Mouse (Mus musculus): ENCODE measurements around the gene Atg14. TPM values are rescaled to one million over a fixed set of nuclear protein-coding genes. Genes with fewer than 3 reads are reported as not detected.
A peak's percentile ranks its signal among the peaks of the same experiment; 100 is the strongest.

Atg14 gene
- polyA plus RNA-seq, 1 experiment from 2014 or later: 13.4 TPM

- H3K9me3 ChIP-seq: no peaks in the 10 kb centered on the region
- H3K27me3 ChIP-seq: no peaks in the 10 kb centered on the region
- no peak overlapping the region for H3K27ac ChIP-seq
- no peaks in the 10 kb centered on the region for H3K36me3 ChIP-seq
- ATAC-seq (ENCODE audit: borderline replicate concordance, extremely low read depth, low FRiP score, low TSS enrichment): no peak
- no peaks in the 10 kb centered on the region for H3K4me1 ChIP-seq
- H3K4me3 ChIP-seq: no peak overlapping the region
- WGBS: 68% methylated on average over 11 of the region's 11 CpGs
- no peak overlapping the region for H3K4me2 ChIP-seq
- H3K9ac ChIP-seq: no peak overlapping the region
Measured at GRCm38 (mm10) chr14:47574721-47575120, 4.3 kb upstream of the Atg14 start.

DNA sequence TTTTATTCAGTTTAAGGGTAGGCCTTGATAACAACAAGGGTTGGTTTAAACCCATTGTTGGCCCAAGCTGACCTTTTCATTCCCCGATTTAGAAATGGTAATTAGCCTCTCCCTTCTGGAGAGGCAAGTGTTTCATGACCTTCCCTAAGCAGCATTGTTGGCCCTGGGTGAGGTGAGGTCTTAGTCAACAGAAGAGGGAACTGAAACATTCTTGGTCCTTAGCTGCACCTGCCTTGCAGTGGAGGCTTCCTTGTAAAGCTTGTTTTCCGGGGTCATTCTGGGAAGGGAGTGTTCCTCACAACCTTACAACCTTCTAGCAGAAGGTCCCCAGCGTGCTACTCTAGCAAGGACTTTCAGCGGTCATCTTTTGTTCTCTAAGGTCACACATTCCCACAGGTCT lies 2.3 kb upstream of the Atg14 start:
- no peak for ATAC-seq (ENCODE audit: borderline replicate concordance, extremely low read depth, low FRiP score, low TSS enrichment)
- WGBS: 79% methylated on average over 4 of the region's 4 CpGs
- no peak overlapping the region for H3K27ac ChIP-seq
- H3K9me3 ChIP-seq: no peaks in the 10 kb centered on the region
- H3K4me3 ChIP-seq: no peak overlapping the region
- H3K36me3 ChIP-seq: no peaks in the 10 kb centered on the region
- no peak overlapping the region for H3K9ac ChIP-seq
- H3K4me2 ChIP-seq: no peak overlapping the region
- H3K4me1 ChIP-seq: no peaks in the 10 kb centered on the region
- no peaks in the 10 kb centered on the region for H3K27me3 ChIP-seq

- Histone ChIP-seq H3K4me1 (peaks cover 5% of the 10 kb centered on the region; the same call in 1 of the 2 replicates), H3K27me3 (no peaks in the 10 kb centered on the region), H3K9ac (peak overlapping the region; percentile 46), H3K9me3 (no peaks in the 10 kb centered on the region), H3K36me3 (no peaks in the 10 kb centered on the region), H3K4me3 (peak overlapping the region; percentile 78), H3K4me2 (peak overlapping the region; percentile 66), H3K27ac (no peak overlapping the region)
- ATAC-seq (ENCODE audit: borderline replicate concordance, extremely low read depth, low FRiP score, low TSS enrichment): peak; percentile 99
- WGBS: 0% methylated on average over 46 of the region's 46 CpGs
Measured at GRCm38 (mm10) chr14:47567962-47568652, 2.3 kb downstream of the Atg14 start.

DNA sequence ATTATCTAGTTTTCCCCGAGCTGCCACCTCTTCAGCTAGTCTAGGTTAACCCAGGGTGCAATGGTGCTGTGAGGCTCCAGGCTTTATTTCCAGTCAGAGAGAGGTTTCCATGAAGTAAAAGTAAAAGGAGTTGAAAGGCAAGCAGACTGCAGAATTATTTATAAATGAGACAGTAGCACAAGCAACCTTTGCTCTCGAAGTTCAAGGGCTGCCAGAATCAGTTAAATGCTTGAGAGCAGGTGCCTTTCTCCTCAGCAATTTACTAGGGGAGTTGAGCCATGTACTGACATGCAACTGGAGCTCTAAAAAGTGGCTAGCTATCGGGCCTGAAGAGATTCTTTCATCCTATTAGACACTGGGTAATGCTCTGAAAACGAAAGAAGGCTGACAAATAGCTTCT lies 7.3 kb downstream of the Atg14 start:
- no peaks in the 10 kb centered on the region for H3K27me3 ChIP-seq
- peaks cover 5% of the 10 kb centered on the region; the same call in 1 of the 2 replicates for H3K4me1 ChIP-seq
- no peaks in the 10 kb centered on the region for H3K9me3 ChIP-seq
- no peak for ATAC-seq (ENCODE audit: borderline replicate concordance, extremely low read depth, low FRiP score, low TSS enrichment)
- no peak overlapping the region for H3K9ac ChIP-seq
- 85% methylated on average over 4 of the region's 4 CpGs for WGBS
- H3K4me2 ChIP-seq: no peak overlapping the region
- peaks cover 4% of the 10 kb centered on the region; the same call in 1 of the 2 replicates for H3K36me3 ChIP-seq
- H3K4me3 ChIP-seq: no peak overlapping the region
- no peak overlapping the region for H3K27ac ChIP-seq

GRCm38 (mm10) chr14:47562530-47562929 lies 7.9 kb downstream of the Atg14 start:
- WGBS: 97% methylated on average over 1 of the region's 1 CpGs
- no peak overlapping the region for H3K4me3 ChIP-seq
- no peak for ATAC-seq (ENCODE audit: borderline replicate concordance, extremely low read depth, low FRiP score, low TSS enrichment)

DNA sequence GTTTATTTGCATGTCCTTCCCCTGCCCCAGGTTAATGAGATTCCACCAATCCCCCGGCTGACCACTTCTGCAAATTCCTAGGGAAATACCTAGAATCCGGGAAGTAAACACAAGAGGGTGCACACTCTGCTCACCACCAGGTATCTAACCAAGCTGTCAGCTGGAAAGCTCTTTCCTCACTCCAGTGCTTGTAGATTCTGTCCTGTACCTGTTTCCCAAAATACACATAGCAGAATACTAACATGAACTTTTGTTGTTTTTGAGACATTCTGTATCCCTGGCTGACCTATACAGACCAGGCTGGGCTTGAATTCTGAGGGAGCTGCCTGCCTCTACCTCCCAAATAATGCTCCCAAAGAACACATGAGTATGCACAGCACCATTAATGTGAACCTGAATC lies 9.7 kb downstream of the Atg14 start:
- H3K36me3 ChIP-seq: peaks cover 4% of the 10 kb centered on the region
- no peak overlapping the region for H3K4me3 ChIP-seq
- WGBS: 81% methylated on average over 2 of the region's 2 CpGs
- no peaks in the 10 kb centered on the region for H3K27me3 ChIP-seq
- H3K4me1 ChIP-seq: no peaks in the 10 kb centered on the region
- no peak for ATAC-seq (ENCODE audit: borderline replicate concordance, extremely low read depth, low FRiP score, low TSS enrichment)
- no peak overlapping the region for H3K27ac ChIP-seq
- no peak overlapping the region for H3K9ac ChIP-seq
- H3K4me2 ChIP-seq: no peak overlapping the region
- H3K9me3 ChIP-seq: no peaks in the 10 kb centered on the region

More at GRCm38 (mm10) chr14:47562530-47562929, 7.9 kb downstream of the Atg14 start:
- no peak overlapping the region for H3K4me2 ChIP-seq
- H3K4me1 ChIP-seq: peaks cover 5% of the 10 kb centered on the region; the same call in 1 of the 2 replicates
- peaks cover 4% of the 10 kb centered on the region for H3K36me3 ChIP-seq
- no peak overlapping the region for H3K27ac ChIP-seq
- H3K9me3 ChIP-seq: no peaks in the 10 kb centered on the region
- no peak overlapping the region for H3K9ac ChIP-seq
- no peaks in the 10 kb centered on the region for H3K27me3 ChIP-seq

- H3K36me3 ChIP-seq: peaks cover 18% of the 10 kb centered on the region
Measured at GRCm38 (mm10) chr14:47555225-47555624, 15.2 kb downstream of the Atg14 start.

DNA sequence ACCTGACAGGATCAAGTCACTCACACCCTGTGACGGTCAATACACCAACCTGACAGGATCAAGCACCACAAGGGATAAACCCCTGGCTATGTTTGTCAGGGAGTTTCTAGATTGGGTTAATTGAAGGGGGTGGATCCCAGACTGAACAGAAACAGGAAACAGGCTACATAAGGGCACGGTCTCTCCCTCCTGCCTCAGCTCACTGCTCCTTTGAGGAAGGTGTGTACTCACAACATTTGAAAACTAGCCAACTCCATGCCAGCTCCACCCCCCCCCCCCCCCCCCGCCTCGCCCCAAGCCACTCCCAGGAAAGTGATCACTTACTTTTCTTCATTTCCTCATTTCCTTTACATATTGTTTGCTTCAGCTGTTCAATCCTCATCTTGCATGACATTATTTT lies 16.2 kb downstream of the Atg14 start:
- 87% methylated on average over 2 of the region's 4 CpGs for WGBS
- H3K36me3 ChIP-seq: peaks cover 15% of the 10 kb centered on the region

More at GRCm38 (mm10) chr14:47555225-47555624, 15.2 kb downstream of the Atg14 start:
- WGBS: 94% methylated on average over 5 of the region's 5 CpGs
- Histone ChIP-seq H3K9me3 (no peaks in the 10 kb centered on the region), H3K9ac (no peak overlapping the region), H3K4me2 (no peak overlapping the region), H3K4me1 (no peaks in the 10 kb centered on the region), H3K4me3 (no peak overlapping the region), H3K27me3 (no peaks in the 10 kb centered on the region), H3K27ac (no peak overlapping the region)
- no peak for ATAC-seq (ENCODE audit: borderline replicate concordance, extremely low read depth, low FRiP score, low TSS enrichment)

GRCm38 (mm10) chr14:47553380-47553779 lies 17.1 kb downstream of the Atg14 start:
- H3K27me3 ChIP-seq: no peaks in the 10 kb centered on the region
- no peak for ATAC-seq (ENCODE audit: borderline replicate concordance, extremely low read depth, low FRiP score, low TSS enrichment)
- H3K36me3 ChIP-seq: peaks cover 22% of the 10 kb centered on the region
- no peaks in the 10 kb centered on the region for H3K9me3 ChIP-seq
- no peak overlapping the region for H3K27ac ChIP-seq
- H3K4me3 ChIP-seq: no peak overlapping the region
- 84% methylated on average over 2 of the region's 2 CpGs for WGBS
- no peaks in the 10 kb centered on the region for H3K4me1 ChIP-seq
- no peak overlapping the region for H3K4me2 ChIP-seq
- no peak overlapping the region for H3K9ac ChIP-seq

More for the DNA sequence above, 16.2 kb downstream of the Atg14 start:
- no peaks in the 10 kb centered on the region for H3K27me3 ChIP-seq
- no peaks in the 10 kb centered on the region for H3K4me1 ChIP-seq
- H3K9ac ChIP-seq: no peak overlapping the region
- H3K4me2 ChIP-seq: no peak overlapping the region
- no peak overlapping the region for H3K27ac ChIP-seq
- no peak overlapping the region for H3K4me3 ChIP-seq
- ATAC-seq (ENCODE audit: borderline replicate concordance, extremely low read depth, low FRiP score, low TSS enrichment): no peak
- H3K9me3 ChIP-seq: no peaks in the 10 kb centered on the region

DNA sequence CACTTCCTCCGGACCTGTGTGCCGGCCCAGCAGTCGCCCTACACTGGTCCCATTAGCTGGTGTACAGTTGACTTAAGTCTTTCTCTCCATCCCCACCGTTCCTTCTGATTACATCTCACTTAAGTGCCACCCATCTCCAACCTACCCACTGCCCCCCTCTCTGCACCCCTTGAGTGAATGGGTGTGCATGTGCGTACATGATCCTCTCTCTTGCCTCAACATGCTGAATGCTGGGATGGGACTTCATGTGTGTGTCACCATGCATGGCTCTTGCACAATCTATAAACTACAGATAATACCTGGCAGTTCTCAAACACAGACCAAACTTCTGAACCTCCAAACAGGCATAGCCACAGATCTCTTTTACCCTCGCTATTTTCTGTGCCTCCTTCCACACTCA lies 18.8 kb downstream of the Atg14 start:
- Histone ChIP-seq H3K4me1 (no peaks in the 10 kb centered on the region), H3K4me3 (no peak overlapping the region), H3K4me2 (no peak overlapping the region), H3K27me3 (no peaks in the 10 kb centered on the region), H3K27ac (no peak overlapping the region), H3K9me3 (no peaks in the 10 kb centered on the region), H3K36me3 (peaks cover 39% of the 10 kb centered on the region), H3K9ac (no peak overlapping the region)
- 88% methylated on average over 6 of the region's 6 CpGs for WGBS
- no peak for ATAC-seq (ENCODE audit: borderline replicate concordance, extremely low read depth, low FRiP score, low TSS enrichment)

- ATAC-seq (ENCODE audit: borderline replicate concordance, extremely low read depth, low FRiP score, low TSS enrichment): no peak
- no peaks in the 10 kb centered on the region for H3K4me1 ChIP-seq
- whole genome bisulfite sequencing: 86% methylated on average over 4 of the region's 4 CpGs
- H3K36me3 ChIP-seq: peaks cover 72% of the 10 kb centered on the region
- H3K4me3 ChIP-seq: no peak overlapping the region
- no peaks in the 10 kb centered on the region for H3K27me3 ChIP-seq
- no peak overlapping the region for H3K27ac ChIP-seq
- H3K4me2 ChIP-seq: no peak overlapping the region
- no peak overlapping the region for H3K9ac ChIP-seq
- H3K9me3 ChIP-seq: no peaks in the 10 kb centered on the region
Measured at GRCm38 (mm10) chr14:47544877-47545276, 25.6 kb downstream of the Atg14 start.

DNA sequence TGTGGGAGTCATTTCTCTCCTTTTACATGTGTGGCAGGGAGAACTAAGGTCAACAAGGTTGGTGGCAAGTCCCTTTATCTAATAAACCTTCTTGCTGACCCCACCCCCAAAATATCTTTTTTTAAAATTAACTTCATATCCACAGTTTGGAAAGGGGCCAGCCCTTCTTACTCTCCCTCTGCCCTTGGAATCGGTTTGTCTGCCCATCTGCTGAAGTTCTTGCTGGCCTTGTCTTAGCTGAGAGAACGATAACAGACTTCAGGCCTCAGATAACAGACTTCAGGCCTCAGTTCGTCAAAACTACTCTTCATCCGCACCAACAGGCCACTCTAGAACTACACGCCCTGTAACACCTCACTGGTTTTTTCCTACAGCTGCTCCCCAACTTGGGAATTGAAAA lies 26.2 kb downstream of the Atg14 start:
- Histone ChIP-seq H3K4me1 (no peaks in the 10 kb centered on the region), H3K9ac (no peak overlapping the region), H3K4me2 (no peak overlapping the region), H3K27me3 (no peaks in the 10 kb centered on the region), H3K27ac (no peak overlapping the region), H3K9me3 (no peaks in the 10 kb centered on the region), H3K4me3 (no peak overlapping the region), H3K36me3 (peaks cover 72% of the 10 kb centered on the region)
- no peak for ATAC-seq (ENCODE audit: borderline replicate concordance, extremely low read depth, low FRiP score, low TSS enrichment)
- 68% methylated on average over 5 of the region's 5 CpGs for WGBS

All from lung, embryonic 15.5 days (tissue).